Mouse (Mus musculus): ENCODE data around the gene Pax6.

Pax6 gene

DNA sequence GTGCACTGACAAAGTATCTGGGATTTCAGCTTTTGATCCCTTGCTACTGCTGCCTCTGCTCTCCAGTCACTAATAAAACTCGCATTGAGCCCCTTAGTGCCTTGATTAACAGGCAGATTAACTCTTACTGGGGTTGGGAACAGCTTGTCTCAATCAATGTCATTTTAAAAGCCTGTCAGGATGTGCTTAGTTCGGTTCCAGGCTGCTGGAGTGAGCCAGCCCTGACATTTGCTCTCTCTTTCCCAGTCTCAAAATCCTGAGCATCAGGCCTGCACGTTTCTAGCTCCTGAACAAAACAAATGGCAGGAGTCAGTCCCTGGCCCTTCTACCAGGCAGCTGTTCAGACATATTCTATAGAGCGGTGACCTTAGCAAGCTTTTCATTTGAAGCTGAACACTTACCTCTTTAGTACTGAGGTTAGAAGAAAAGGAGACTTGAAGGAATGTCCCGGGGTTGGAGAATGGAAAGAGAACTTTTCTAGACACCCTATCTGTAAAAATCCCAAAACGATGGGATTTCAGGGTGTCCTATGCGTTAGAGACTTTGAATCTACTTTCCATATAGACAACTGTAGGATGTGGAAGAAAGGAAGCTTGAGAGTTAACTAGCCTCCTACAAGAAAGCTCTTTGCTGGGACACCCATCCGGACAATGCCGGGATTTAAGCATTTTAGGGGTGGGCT, 2.6 kb downstream of the Pax6 start:
- DNase-seq (ENCODE audit: low spot score in 2 of 2): no peak

DNA sequence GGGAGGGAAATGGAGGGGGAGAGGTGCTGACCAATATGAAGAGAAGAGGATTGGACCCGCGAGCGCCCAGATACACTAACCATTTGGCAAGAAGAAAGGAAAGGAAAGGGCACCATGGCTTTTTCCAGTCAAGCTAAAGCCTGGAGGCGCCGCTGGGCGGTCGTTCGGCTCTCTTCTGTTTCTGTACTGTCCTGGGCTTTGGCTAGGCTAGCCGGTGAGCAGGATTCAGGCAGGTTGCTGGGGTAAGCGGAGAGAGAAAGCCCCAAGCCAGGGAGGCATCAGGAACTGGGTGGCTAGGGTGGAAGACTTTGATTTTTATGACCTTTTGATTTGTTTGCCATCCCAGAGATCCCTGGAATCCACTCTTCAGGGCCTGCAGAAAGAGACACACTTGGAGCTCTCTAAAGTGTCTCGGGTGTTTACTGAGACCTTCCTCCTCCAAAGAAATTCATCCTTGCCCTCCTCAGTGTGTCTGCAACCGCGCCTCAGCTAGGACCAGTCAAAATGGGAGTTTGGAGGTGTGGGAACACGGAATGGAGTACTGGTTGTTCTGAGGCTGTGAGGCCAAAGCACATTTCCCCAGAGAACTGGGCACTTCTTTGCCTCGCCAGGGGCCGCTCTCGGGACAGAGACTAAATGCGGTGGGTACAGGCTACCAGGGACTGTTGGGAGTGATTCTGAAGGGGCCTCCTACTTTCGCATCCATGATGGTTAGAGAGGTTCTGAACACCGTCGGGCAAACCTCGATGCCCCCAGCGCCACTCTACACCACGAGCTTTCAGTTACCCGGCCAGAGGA, 3.3 kb downstream of the Pax6 start:
- no peak for DNase-seq (ENCODE audit: low spot score in 2 of 2)

DNA sequence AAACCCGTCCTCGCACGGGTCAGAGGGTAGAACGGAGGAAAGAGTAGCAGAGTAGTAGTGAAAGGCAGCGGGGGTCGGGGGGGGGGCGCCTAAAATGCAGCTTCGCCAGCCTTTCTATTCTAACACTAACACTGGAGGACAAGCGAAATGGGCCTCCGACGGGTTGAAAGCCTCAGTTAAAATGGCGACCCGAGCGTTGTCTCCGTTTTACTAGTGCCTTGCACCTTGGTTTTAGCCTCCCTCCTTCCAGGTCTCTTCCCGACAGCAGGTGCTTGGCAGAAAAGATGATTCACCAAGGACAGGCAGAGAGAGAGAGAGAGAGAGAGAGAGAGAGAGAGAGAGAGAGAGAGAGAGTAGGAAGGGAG, 3.9 kb downstream of the Pax6 start:
- DNase-seq (ENCODE audit: low spot score in 2 of 2): no peak

DNA sequence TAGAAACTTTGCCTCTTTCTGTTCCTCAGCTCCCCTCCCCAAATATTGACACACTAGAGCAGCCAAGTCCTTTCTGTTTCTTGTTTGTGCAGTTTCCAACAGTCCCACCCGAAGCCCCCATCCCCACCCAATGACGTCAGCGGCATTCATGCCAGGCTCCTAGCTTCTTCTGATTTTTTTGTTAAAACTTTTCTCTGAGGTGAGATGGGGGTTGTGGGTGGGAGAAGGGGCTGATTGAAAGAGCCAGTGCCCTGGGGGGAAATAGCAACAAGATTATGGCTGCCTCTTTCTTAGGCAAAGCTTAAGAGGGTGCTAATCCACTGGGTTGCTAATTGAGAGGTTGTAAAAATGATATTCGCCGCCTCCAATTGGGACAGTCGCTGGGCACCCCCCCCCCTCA, 4.4 kb downstream of the Pax6 start:
- no peak for DNase-seq (ENCODE audit: low spot score in 2 of 2)

DNA sequence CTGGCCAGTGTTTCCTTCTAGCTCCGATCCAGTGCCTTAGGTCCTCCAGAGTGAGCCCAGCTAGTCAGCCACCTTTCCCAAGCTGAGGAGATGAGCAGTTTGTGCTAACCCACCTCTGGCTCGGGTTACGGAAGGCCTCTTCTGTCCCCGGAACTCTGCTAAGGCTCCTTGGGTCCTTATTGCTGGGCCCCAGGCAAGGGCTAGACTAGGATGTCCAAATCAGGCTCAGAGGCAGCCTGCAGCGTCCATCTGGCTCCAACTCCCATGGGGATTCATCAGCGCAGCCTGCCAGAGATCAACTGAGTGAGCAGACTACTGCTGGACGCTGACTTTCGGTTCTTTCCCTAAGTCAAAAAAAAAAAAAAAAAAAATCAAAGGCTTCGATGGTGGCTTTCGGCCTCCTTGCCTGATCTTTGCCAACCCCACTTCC, 4.9 kb downstream of the Pax6 start:
- peak; percentile 63 to 65 for DNase-seq (ENCODE audit: low spot score in 2 of 2)

DNA sequence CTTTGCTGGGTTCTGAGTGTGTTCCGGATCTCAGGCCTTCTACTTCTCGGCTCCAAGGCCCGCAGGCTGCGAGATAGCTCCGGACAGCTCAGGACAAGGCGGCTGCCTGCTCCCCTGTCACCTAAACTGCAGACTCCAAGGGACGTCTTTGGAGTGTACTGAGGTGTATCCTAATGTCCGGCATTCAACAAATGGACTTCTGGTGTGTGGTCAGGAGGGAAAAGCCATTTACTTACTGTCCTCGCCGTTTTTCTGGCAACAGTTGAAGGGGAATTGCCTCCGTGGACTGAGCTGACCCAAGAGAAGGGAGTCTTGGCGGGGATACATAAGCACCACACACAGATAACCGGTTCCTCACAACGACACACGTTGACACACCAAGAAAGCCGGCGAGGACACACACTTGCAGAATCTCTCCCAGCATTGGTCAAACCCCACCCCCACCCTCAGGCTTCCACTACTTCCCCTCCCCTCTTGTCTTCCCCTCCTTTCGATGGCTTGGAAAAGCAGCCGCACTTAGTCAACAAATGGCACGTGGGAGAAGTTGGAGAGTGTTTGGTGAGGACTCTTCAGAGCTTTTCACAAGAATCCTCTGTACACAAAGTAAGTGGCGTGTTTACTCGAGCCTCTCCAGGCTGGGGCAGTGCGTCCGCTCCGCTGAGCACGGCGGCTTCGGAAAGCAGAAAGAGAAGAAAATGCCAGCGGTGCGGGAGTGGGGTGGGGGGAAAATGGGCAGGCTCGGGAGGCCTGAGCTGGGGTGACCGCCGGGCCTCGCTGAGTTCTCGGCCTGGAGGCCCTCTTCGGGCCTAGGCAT, 5.6 kb downstream of the Pax6 start:
- DNase-seq (ENCODE audit: low spot score in 2 of 2): no peak

DNA sequence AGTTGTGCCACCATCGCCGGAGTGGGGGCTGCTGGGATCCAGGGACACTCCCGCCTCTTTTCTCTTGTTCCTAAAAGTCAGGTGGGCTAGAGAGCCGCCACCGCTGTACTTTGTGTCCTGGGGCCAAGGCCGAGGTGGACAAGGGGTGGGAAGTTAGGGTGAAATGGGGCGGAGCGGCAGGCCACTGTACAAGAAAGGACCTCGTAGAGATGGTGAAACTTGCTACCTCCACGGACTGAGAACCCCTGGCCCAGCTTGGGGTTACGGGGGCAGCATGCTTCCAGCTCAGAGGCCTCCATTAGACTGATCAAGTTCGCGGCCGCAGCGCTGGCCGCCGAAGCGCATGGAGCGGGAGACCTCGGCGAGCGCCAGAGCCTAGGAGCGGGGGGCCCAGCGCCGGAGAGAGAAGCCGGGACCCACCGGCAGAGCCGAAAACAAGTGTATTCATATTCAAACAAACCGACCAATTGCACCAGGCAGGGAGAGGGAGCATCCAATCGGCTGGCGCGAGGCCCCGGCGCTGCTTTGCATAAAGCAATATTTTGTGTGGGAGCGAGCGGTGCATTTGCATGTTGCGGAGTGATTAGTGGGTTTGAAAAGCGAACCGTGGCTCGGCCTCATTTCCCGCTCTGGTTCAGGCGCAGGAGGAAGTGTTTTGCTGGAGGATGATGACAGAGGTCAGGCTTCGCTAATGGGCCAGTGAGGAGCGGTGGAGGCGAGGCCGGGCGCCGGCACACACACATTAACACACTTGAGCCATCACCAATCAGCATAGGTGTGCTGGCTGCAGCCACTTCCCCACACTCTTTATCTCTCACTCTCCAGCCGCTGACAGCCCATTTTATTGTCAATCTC, 6.4 kb downstream of the Pax6 start:
- peak in 1 of 2 experiments; percentile 20 for DNase-seq (ENCODE audit: low spot score in 2 of 2)

DNA sequence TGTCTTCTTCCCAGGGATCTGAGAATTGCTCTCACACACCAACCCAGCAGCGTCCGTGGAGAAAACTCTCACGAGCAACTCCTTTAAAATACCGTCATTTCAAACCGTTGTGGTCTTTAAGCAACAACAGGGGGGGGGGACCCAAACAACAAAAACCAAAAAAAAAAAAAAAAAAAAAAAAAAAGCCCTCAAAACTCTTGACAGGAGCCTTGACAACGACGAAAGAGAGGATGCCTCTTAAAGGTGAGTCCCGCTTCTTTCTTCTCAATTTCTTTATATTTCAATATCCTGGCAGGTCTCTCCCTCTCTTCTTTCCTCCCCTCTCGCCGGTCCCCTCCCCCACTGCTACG, 7.0 kb downstream of the Pax6 start:
- no peak for DNase-seq (ENCODE audit: low spot score in 2 of 2)

DNA sequence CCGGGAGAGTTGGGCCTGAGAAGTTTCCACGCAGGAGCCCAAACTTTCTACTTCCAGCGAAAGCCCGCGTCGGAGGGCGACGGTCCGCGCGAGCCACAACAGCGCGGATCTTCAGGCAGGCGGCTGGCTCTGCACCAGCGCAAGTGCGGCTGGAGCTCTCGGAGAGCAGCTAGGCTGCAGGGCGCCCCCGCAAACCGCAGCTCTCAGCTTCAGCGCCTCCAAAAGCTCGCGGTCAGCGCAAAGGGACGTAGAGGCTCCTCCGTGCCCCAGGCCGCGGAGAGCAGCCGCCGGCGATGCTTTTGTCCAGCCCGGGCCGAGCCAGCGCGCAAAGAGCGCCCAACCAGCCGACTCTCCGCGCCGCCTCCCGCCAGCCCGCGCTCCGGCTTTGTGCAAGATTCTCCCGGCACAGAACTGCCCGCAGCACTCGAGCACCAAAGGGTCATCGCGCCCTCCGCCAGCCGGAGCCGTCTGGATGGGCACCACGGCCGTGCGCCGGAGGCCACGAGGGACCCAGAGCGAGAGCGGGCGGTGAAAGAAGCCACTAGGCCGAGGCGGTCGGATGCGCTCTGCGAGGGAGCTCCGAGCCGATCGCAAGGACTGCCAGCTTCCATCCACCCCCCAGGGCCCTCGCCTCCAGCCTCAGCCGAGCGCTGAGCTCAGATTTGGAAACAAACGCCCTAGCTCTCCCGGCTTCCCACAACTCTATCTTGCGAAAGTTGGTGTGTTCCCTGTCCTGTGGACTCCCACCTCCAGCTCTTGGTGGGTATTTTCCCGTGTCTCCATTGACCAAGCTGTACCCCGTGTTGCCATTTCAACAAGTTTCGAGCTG, 7.6 kb downstream of the Pax6 start:
- DNase-seq (ENCODE audit: low spot score in 2 of 2): no peak

DNA sequence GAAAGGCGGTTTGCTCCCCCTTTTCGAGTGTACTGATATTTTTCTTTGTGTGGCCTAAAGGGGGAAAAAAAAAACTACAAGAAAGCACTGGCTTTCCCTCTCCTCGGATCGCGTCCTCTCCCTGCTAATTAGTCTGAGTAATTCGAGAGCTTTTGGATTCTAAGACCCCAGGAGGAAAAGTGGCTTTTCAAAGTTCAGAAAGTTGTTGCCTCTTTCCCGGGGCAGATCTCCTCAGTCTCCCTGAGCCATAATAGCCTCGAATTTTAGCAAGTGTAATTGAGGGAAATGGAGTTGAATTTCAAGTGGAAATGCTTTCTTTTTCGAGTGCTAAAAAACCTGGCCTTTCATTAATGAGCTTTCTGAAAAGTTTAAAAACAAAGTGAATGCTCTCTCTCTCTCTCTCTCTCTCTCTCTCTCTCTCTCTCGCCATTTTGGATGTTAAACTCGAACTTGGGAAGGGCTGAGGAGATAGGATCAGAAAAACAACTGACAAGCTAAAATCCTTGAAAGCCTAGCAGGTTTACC, 8.3 kb downstream of the Pax6 start:
- DNase-seq (ENCODE audit: low spot score in 2 of 2): no peak

DNA sequence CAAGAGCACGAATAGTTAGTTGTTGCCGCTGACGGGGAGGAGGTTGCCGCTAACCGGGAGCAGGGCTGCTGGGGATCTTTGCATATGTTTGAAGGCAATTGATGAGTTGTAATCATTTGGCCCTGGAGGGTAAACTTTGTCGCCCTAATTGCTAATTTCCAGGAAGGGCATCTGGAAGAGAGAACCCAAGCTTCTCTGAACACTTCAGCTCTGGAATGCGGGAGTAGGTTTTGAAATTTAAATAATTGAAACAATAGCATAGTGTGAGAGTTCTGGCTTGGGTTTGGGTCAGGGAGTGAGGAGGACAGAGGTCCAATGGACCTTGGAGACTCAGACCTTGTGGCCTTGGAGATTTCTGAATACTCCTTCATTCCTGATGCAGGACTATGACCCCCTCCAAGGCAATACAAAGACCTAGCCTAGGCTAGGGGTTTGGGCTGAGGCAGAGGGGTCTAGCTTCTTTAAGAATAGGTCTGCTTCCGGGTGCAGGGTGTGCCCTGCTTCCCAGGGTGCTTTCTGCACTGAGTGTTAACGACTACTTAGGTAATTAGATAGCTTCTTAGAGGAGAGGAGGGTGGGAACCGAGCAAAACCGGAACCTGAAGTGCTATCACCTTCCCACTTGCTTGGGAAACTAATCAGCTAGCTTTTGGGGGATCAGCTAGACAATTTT, 8.9 kb downstream of the Pax6 start:
- DNase-seq (ENCODE audit: low spot score in 2 of 2): no peak

DNA sequence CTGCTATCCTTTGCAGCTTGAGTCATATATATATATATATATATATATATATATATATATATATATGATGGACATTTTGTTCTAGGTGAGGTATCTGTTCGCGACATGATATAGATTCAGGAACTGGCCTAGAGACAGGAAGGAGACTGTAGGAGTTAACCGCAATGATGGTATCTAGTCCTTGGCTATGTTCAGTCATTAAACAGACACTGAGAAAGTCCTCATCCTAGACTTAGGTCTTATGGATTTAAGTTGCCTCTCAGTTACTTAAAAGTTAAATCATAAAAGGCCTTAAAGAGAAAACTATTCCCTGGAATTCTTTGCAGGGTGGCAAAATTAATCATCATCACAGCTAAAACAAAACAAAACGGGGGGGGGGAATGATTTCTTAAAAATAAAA, 9.6 kb downstream of the Pax6 start:
- no peak for DNase-seq (ENCODE audit: low spot score in 2 of 2)

DNA sequence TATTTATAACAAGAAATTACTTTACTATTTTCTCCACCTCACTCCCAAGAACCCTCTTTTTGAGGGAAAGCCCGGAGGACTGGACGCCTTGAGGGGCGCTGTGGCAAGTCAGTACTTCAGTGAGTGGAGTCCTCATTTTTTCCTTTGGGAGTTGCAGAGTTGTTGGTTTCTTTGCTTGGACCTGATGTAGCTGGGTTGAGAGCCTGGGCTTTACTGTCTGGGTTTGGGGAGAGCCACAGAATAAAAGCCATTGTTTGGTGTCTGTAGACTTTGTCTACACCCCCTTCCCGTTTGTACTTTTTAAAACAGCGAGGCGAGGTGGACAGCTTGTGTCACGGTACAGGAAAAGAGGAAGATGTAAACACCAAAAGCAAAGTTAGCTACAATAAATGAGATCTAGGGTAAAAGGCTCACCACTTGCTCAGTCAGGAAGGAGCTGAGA, 10.2 kb downstream of the Pax6 start:
- DNase-seq (ENCODE audit: low spot score in 2 of 2): no peak

DNA sequence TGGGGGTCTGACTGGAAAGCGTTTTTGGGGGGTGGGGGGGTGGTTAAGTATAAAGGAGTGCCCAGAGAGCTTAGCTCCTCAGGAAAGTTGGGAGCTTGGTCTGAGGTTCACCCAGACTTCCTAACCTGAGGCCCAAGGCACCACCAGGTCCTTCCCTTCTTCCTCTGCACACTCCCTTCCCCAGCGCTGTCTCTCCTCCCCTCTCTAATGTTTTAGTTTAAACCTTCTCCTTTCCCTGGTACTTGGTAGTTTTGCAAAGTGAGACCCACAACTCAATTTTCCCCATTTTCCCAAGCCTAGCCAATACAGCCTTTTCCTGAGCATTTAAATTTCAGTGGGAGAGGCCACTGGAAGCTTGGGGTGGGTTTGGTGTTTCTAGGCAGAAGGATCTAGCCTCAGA, 10.6 kb downstream of the Pax6 start:
- no peak for DNase-seq (ENCODE audit: low spot score in 2 of 2)

DNA sequence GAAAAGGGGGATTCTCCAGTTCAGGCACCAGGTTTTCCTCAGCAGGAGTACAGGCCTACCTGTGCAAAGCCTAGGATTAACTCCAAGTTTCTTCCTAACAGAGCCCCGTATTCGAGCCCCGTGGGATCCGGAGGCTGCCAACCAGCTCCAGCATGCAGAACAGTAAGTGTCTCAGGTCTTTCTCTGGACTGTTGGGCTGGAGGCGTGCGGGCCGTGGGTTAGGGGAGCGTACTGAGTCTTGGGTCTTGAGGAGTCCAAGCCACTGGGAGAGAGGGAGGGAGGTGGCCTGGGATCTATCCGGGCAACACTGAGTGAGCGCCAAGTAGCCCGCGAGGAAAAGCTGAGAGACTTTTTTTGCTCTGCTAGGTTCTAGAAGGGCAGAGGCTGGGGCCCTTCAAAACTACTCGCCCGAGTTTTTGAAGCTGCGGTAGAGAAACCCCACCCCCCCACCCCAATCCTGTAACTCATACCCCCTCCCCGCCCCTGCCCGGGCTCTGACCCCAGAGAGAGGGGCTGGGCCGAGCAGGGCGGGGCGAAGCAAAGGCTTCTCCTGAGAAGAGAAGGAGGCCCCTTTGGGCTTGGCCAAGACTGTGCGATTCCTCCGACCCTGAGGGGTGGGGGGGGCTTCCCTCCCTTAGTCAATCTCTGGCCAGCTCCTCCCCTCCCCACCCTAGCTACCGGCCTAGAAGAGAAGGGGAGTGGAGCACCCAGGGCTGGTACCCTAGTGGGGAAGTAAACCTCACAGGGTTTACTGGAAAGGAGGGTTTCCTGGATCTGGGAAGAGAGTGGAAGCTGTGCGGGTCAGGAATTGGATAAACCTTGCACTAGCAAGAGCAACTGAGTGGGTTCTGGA, 11.7 kb downstream of the Pax6 start:
- no peak for DNase-seq (ENCODE audit: low spot score in 2 of 2)

DNA sequence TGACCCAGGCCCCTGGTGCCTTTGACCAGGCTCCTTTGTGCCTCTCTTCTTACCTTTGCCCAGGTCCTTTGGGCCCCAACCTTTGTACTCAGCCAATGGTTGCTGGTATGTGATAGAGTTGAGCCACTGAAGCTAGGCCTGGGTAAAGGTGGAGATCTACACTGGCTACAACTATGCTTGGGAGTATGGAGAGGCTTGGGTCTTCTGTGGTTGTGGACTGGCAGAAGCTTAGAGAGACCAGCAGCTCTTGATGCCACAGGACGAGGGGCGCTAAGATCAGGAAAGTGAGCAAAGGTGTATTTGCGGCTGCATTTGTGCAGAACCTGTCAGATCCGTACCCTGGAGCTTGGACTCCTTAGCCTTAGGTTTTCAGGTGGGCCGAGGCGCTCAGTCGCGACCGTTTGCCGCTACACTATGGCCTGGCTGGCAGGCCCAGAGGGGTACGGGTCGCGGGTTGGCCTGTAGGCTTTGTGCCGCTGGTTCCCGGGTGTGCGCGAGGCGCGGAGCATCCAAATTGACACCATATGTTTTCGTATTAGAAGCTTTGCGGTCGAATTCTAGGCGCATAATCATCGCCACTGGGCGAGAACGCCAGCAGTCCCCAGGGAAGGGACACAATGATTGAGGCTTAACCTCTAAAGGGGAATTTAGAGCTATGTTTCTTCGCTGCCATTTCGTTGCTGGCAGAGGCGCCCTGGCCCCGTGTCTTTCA, 12.5 kb downstream of the Pax6 start:
- no peak for DNase-seq (ENCODE audit: low spot score in 2 of 2)

DNA sequence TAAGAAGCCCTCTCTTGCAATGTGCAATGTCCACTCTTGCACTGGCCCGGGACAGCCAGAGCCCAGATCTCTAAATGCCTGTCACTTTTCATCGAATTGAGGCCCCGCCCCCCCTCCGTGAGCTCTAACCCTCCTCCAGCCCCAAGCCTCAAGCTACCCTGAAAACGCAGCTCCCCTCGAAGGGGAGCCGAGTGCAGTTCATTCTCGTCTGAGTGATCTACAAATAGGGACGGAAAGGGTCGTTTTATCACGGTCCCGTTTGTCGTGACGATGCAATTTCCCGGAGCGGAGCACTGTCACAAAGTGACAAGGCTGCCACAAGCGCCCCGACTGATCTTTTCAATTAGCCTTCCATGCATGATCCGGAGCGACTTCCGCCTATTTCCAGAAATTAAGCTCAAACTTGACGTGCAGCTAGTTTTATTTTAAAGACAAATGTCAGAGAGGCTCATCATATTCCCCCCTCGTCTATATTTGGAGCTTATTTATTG, 13.4 kb downstream of the Pax6 start:
- DNase-seq (ENCODE audit: low spot score in 2 of 2): no peak

DNA sequence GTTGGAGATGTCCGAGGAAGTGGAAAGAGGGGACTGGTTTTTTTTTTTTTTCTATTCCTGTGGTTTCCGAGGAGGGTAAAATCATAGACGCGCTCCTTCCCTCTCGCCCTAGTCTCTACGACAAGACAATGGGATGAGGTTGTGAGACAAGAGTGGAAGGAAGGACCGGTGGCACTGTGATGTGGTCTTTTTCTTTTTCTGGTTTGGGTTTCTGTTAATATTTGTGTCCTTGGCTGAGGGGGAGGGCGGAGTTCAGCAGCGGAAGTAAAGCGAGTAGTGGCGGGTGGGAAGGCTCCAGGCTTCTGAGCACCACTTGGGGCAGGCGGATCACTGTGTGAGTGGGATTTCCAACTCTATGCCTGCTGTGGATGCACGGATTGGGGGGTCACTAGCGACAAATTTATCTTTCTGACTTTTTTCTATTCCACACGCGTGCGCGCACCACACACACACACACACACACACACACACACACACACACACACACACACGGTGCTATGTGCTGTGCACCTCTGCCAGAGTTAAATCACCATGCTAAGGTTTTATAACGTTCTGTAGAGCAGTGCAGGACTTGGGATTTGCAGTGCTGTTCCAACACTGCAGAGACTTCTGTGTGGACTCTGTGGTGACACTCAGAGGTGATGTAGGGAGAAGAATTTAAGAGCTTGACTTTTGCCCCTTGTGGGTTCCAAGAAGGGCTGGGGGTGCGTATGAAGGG, 14.1 kb downstream of the Pax6 start:
- DNase-seq (ENCODE audit: low spot score in 2 of 2): no peak
